Mouse (Mus musculus) kidney, embryonic 14.5 days (tissue): ENCODE results near the gene Ttc39b. TPM values are rescaled to one million over a fixed set of nuclear protein-coding genes. Genes with fewer than 3 reads are reported as not detected.

ENCODE experiments used
- ATAC-seq: fragments of 200-750 bp; cut with Nextera tagmentation; 2 replicates; pipeline ENCODE4 v1.8.0; 2017; ENCODE audit warnings: moderate number of reproducible peaks, mild to moderate bottlenecking, moderate TSS enrichment, moderate library complexity; ENCODE audit not compliant: low FRiP score, low TSS enrichment
- H3K27ac ChIP-seq: fragments of 300-500 bp; sonication (generic); 2 replicates; pipeline ENCODE4 v1.5.1; 2014; ENCODE audit warnings: low read depth, mild to moderate bottlenecking, low read length, moderate library complexity, mixed read lengths
- H3K27me3 ChIP-seq: fragments of 300-500 bp; sonication (generic); 2 replicates; pipeline ENCODE4 v1.6.1; 2014; ENCODE audit warnings: mild to moderate bottlenecking, low read length; ENCODE audit not compliant: control insufficient read depth, insufficient read depth
- H3K36me3 ChIP-seq: fragments of 300-500 bp; sonication (generic); 2 replicates; pipeline ENCODE4 v1.6.1; 2014; ENCODE audit warnings: low read length, mixed read lengths; ENCODE audit not compliant: control insufficient read depth, insufficient read depth
- H3K4me1 ChIP-seq: fragments of 300-500 bp; sonication (generic); 2 replicates; pipeline ENCODE4 v1.6.1; 2014; ENCODE audit warnings: low read length, mixed read lengths; ENCODE audit not compliant: control insufficient read depth, insufficient read depth
- H3K4me2 ChIP-seq: fragments of 300-500 bp; sonication (generic); replicated peaks from 2 replicates; pipeline ENCODE4 v1.6.1; 2014; ENCODE audit warnings: low read depth, mild to moderate bottlenecking, low read length
- H3K4me3 ChIP-seq: fragments of 300-500 bp; sonication (generic); 2 replicates; pipeline ENCODE4 v1.5.1; 2014; ENCODE audit warnings: mild to moderate bottlenecking, low read length
- H3K9ac ChIP-seq: fragments of 300-500 bp; sonication (generic); 2 replicates; pipeline ENCODE4 v1.6.1; 2014; ENCODE audit warnings: low read depth, mild to moderate bottlenecking, low read length, moderate library complexity
- H3K9me3 ChIP-seq: fragments of 300-500 bp; sonication (generic); 2 replicates; pipeline ENCODE4 v1.6.1; 2016; ENCODE audit warnings: low read length; ENCODE audit not compliant: control insufficient read depth
- WGBS: fragments of 180-500 bp; shearing (Covaris S2); extraction: QIAGEN DNeasy Blood & Tissue Kit; methylation state at CpG from one replicate; pipeline ENCODE4 v1.1.7; 2014; 5-methylcytosine and 5-hydroxymethylcytosine counted together
- polyA plus RNA-seq: library from polyadenylated mRNA; unstranded; fragments of >200 nt; fragmentation: Nextera tagmentation; extraction: Ambion mirVana; gene quantifications from 2 replicates; pipeline ENCODE4 v1.2.1, GENCODE M21; 2014

The Ttc39b gene
- polyA plus RNA-seq, 1 experiment from 2014 or later: 2.3 TPM

DNA sequence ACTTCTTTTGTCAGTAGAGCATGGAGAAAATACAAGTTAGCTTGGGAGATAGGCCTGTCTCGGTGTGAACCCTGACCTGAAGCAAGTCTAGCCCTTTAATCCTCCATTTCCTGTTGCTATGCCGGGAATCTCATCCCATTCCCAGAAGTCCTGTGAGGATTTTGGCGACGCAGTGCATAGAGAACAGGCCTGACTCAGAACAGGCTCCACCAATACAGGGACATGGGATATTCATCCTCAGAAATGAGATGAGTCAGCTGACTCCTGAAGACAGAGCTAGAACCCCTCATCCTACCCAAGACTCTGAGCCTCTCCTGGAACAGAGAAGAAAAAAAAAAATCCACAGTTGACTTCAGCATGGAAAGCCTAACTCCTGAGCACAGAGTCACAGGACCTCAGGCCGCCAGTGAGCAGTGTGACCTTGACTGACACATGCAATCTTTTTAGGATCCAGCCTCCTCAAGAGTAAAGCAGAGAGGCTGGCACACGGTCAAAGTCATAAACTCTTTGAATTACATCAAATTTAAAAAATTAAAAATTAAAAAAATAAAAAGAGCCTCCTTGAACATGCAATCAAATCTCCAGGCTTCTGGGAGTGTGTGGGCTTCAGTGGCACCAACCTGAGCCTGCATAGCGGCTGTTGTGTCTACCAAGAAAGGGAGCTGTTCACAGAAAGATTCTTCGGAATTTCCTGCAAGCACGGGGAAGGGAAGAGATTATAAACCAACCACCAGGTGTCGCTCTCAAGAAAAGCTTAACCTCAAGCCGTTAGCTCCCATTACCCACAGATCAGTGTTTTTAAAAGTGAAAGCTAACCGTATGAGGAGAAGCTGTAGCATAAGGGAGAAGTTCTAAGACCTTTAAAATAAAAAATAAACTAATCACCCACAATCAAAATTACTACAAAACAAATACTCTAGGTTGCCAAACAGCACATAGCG, 20.9 kb downstream of the Ttc39b start:
- H3K9me3 ChIP-seq: no peaks in the 10 kb centered on the region
- H3K27me3 ChIP-seq: no peaks in the 10 kb centered on the region
- no peak overlapping the region for H3K9ac ChIP-seq
- no peaks in the 10 kb centered on the region; the same call in 1 of the 2 replicates for H3K4me1 ChIP-seq
- H3K4me2 ChIP-seq: no peak overlapping the region
- peak; percentile 54; the same call in 1 of the 2 replicates for ATAC-seq
- no peak overlapping the region for H3K4me3 ChIP-seq
- 40% methylated on average over 13 of the region's 13 CpGs for WGBS
- no peak overlapping the region for H3K27ac ChIP-seq
- no peaks in the 10 kb centered on the region for H3K36me3 ChIP-seq

DNA sequence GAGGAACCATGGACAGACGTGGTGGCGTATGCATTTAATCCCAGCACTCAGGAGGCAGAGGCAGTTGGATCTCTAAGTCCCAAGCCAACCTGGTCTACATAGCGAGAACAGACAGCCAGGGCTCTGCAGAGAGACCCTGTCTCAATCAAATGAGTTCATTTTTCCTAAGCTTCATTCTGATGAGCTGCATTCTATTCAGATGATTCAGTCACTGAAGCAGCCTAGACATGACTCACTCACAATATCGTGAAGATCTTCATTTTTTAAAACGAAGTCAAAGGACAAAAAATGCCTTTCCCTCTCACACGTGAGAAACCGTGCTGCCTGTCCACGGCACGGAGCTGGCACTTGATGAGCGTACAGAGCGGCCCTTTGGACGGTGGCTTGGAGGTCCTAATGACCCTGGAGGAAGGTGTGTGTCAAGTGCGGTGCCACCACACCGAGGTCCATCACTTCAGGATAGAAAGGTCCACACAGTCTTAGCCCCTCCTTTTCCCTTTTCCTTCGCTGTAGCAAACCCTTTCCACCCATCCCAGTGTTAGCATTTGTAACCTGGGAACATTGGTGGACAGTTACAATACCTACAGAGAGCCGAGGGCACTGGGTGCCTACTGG, 21.8 kb downstream of the Ttc39b start:
- H3K9ac ChIP-seq: no peak overlapping the region
- H3K4me2 ChIP-seq: no peak overlapping the region
- no peak overlapping the region for H3K27ac ChIP-seq
- H3K36me3 ChIP-seq: no peaks in the 10 kb centered on the region
- no peaks in the 10 kb centered on the region for H3K27me3 ChIP-seq
- WGBS: 92% methylated on average over 16 of the region's 16 CpGs
- no peak for ATAC-seq
- no peaks in the 10 kb centered on the region for H3K9me3 ChIP-seq
- H3K4me1 ChIP-seq: no peaks in the 10 kb centered on the region
- H3K4me3 ChIP-seq: no peak overlapping the region

GRCm38 (mm10) chr4:83301713-83302112, 22.3 kb downstream of the Ttc39b start:
- ATAC-seq: no peak
- H3K36me3 ChIP-seq: no peaks in the 10 kb centered on the region
- H3K27ac ChIP-seq: no peak overlapping the region
- H3K9ac ChIP-seq: no peak overlapping the region
- H3K9me3 ChIP-seq: no peaks in the 10 kb centered on the region
- no peaks in the 10 kb centered on the region for H3K27me3 ChIP-seq
- H3K4me3 ChIP-seq: no peak overlapping the region
- H3K4me1 ChIP-seq: no peaks in the 10 kb centered on the region
- no peak overlapping the region for H3K4me2 ChIP-seq
- 100% methylated on average over 1 of the region's 1 CpGs for WGBS

DNA sequence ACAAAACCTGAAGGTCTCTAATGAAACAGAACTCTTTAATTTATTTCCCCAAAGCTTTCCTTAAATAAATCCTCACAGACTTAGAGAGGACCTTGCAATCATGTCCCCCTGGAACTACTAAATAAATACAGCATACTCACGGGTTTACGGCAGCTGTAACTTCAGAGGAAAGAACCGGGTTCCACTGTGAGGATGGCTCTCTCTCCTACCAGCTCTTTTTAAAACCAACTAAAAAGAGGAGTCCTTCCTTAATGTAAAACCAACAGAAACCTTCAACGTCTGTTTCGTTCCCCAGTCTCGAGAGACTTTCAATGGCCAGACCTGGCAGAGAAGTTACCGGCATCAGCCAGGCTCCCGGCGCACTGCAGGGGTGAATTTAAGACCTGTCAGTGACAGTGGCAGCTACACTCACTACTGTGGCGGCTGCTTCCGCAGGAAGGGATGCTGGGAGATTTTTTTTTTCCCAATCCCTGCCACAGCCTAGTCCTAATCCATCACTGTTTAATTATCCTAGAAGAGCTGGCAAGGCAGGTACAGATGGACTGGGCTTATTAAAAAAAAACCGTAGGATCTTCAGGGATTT, 39.2 kb downstream of the Ttc39b start:
- H3K4me1 ChIP-seq: 0 out of 2 replicates have a peak, but pooled peaks cover 5% of the 10 kb centered on the region
- no peaks in the 10 kb centered on the region for H3K27me3 ChIP-seq
- H3K4me2 ChIP-seq: peak overlapping the region; percentile 74
- no peak overlapping the region for H3K27ac ChIP-seq
- no peaks in the 10 kb centered on the region for H3K36me3 ChIP-seq
- H3K9ac ChIP-seq: peak overlapping the region; percentile 36
- no peaks in the 10 kb centered on the region for H3K9me3 ChIP-seq
- ATAC-seq: peak; percentile 67; the same call in 1 of the 2 replicates
- H3K4me3 ChIP-seq: peak overlapping the region; percentile 37
- 2% methylated on average over 12 of the region's 12 CpGs for WGBS

- Histone ChIP-seq H3K9ac (peak overlapping the region; percentile 36; the same call in 1 of the 2 replicates), H3K4me1 (0 out of 2 replicates have a peak, but pooled peaks cover 5% of the 10 kb centered on the region), H3K36me3 (no peaks in the 10 kb centered on the region), H3K27me3 (no peaks in the 10 kb centered on the region; the same call in 1 of the 2 replicates), H3K27ac (no peak overlapping the region), H3K9me3 (no peaks in the 10 kb centered on the region), H3K4me3 (peak overlapping the region; percentile 37), H3K4me2 (peak overlapping the region; percentile 74)
- ATAC-seq: peak; percentile 65; the same call in 1 of the 2 replicates
- 21% methylated on average over 19 of the region's 19 CpGs for WGBS
These were observed 39.9 kb downstream of the Ttc39b start for GRCm38 (mm10) chr4:83283973-83284767.

DNA sequence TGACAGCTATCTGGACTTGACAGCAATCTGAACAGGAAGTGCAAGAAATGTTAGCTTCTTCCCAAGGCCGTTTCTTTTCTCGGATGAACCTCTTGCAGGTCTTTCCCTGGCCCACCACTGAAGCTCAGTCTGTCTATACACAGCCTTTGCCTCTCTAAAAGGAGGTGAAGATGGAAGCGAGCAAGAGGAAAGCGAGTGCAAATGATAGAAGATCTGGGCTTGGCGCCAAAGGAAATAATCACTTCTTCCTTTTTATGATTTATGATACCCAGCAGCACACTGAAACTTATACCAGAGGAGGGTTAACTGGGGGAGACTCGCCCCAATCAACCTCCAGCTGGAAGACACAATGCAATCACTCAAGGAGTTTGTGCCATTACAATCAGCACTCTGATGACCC, 41.6 kb downstream of the Ttc39b start:
- Histone ChIP-seq H3K27me3 (no peaks in the 10 kb centered on the region; the same call in 1 of the 2 replicates), H3K9me3 (no peaks in the 10 kb centered on the region), H3K9ac (no peak overlapping the region), H3K4me1 (0 out of 2 replicates have a peak, but pooled peaks cover 5% of the 10 kb centered on the region), H3K27ac (no peak overlapping the region), H3K4me2 (no peak overlapping the region), H3K4me3 (no peak overlapping the region), H3K36me3 (no peaks in the 10 kb centered on the region)
- 53% methylated on average over 6 of the region's 6 CpGs for WGBS
- no peak for ATAC-seq

DNA sequence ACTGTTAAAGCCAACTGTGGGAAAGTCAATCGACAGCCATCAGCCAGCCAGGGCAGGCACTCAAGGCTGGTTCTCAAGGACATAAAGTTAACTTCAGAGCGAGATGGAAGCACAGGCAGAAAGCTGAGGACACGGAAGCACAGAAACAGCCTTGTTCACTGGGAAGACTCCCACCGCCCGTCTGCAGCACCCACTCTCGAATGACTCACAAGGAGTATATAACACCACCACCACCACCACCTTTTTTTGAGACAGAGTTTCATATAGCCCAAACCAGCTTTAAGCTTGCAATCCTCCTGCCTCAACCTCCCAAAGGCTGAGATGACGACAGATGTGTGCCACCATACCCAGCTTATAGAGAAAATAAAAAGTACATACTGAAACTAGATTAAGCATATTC, 44.8 kb downstream of the Ttc39b start:
- Histone ChIP-seq H3K36me3 (no peaks in the 10 kb centered on the region), H3K9ac (no peak overlapping the region), H3K9me3 (no peaks in the 10 kb centered on the region), H3K27ac (no peak overlapping the region), H3K4me1 (no peaks in the 10 kb centered on the region), H3K27me3 (no peaks in the 10 kb centered on the region; the same call in 1 of the 2 replicates), H3K4me3 (no peak overlapping the region), H3K4me2 (no peak overlapping the region)
- WGBS: 85% methylated on average over 7 of the region's 7 CpGs
- ATAC-seq: no peak

DNA sequence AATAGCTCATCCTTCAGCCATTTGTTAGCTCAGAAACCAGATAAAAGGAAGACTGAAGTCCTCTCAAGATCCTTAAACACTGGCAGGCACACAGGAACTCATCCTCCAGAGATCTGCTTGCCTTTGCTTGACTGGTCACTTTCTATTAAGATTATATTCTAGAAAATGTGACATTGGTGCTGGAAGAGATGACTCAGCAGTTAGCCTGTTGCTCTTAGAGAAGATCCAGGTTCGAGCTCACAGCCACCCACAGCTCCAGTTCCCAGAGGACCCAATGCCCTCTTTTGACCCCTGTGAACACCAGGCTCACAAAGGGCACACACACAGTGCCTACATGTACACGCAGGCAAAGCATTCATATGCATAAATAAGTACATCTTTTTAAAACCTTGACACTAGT, 49.8 kb downstream of the Ttc39b start:
- 73% methylated on average over 2 of the region's 2 CpGs for WGBS
- Histone ChIP-seq H3K27me3 (no peaks in the 10 kb centered on the region; the same call in 1 of the 2 replicates), H3K9ac (no peak overlapping the region), H3K4me3 (no peak overlapping the region), H3K27ac (no peak overlapping the region), H3K36me3 (no peaks in the 10 kb centered on the region), H3K9me3 (no peaks in the 10 kb centered on the region), H3K4me2 (no peak overlapping the region), H3K4me1 (no peaks in the 10 kb centered on the region)
- ATAC-seq: no peak
